Mouse (Mus musculus) small intestine, adult 2 months (tissue): ENCODE results near the gene Ikbip. TPM values are rescaled to one million over a fixed set of nuclear protein-coding genes. Genes with fewer than 3 reads are reported as not detected.

Experiments
- H3K27ac ChIP-seq: fragments of 200-500 bp; 2 replicates; pipeline ENCODE4 v1.5.1; 2012; ENCODE audit warnings: low read depth, low read length, control low read depth, inconsistent platforms; ENCODE audit not compliant: insufficient read depth
- H3K27me3 ChIP-seq: fragments of 200-500 bp; 2 replicates; pipeline ENCODE4 v1.6.1; 2012; ENCODE audit warnings: mild to moderate bottlenecking, moderate library complexity, low read length, inconsistent platforms; ENCODE audit not compliant: control insufficient read depth, insufficient read depth
- H3K36me3 ChIP-seq: fragments of 200-500 bp; 2 replicates; pipeline ENCODE4 v1.6.1; 2012; ENCODE audit warnings: mild to moderate bottlenecking, low read length, control low read depth, inconsistent platforms; ENCODE audit not compliant: control insufficient read depth, insufficient read depth
- H3K4me1 ChIP-seq: fragments of 200-500 bp; 2 replicates; pipeline ENCODE4 v1.6.1; 2012; ENCODE audit warnings: low read length, inconsistent platforms, mixed read lengths; ENCODE audit not compliant: control insufficient read depth, insufficient read depth, insufficient read length
- H3K4me3 ChIP-seq: fragments of 200-500 bp; 2 replicates; pipeline ENCODE4 v1.5.1; 2012; ENCODE audit warnings: low read depth, mild to moderate bottlenecking, control low read depth, inconsistent platforms, low read length, moderate library complexity
- CTCF ChIP-seq: fragments of 200-500 bp; IDR thresholded peaks from 2 replicates; pipeline ENCODE4 v1.5.1; 2012; ENCODE audit warnings: low read depth, mild to moderate bottlenecking, control low read depth, inconsistent platforms, low read length, moderate library complexity, mixed read lengths; ENCODE audit not compliant: insufficient replicate concordance, insufficient read length; ENCODE audit errors: extremely low read depth
- POLR2A ChIP-seq: fragments of 200-500 bp; IDR thresholded peaks from 2 replicates; pipeline ENCODE4 v1.6.1; 2012; ENCODE audit warnings: low read depth, mild to moderate bottlenecking, control low read depth, inconsistent platforms, low read length, moderate library complexity
- WGBS: fragments of 180-500 bp; shearing (Covaris S2); methylation state at CpG from one replicate; pipeline ENCODE4 v1.1.7; 2018; 5-methylcytosine and 5-hydroxymethylcytosine counted together
- polyA plus RNA-seq: library from polyadenylated mRNA; depleted of rRNA; stranded (reverse); fragments of >200 nt; gene quantifications from 2 replicates; pipeline ENCODE4 v1.2.3, GENCODE M21; 2012; rRNA removed

Ikbip gene
- polyA plus RNA-seq, 1 experiment: 0.85 TPM

- peaks cover 7% of the 10 kb centered on the region; the same call in 1 of the 2 replicates for H3K36me3 ChIP-seq
- TF ChIP-seq CTCF (peak; percentile 7; the same call in 1 of the 2 replicates), POLR2A (no peak)
- H3K4me1 ChIP-seq: peaks cover 14% of the 10 kb centered on the region; the same call in 1 of the 2 replicates
- WGBS: 59% methylated on average over 10 of the region's 10 CpGs
- no peak overlapping the region for H3K27ac ChIP-seq
- H3K27me3 ChIP-seq: no peaks in the 10 kb centered on the region
- H3K4me3 ChIP-seq: no peak overlapping the region
These were observed 60.0 kb downstream of the Ikbip start for GRCm38 (mm10) chr10:91142654-91143191.

DNA sequence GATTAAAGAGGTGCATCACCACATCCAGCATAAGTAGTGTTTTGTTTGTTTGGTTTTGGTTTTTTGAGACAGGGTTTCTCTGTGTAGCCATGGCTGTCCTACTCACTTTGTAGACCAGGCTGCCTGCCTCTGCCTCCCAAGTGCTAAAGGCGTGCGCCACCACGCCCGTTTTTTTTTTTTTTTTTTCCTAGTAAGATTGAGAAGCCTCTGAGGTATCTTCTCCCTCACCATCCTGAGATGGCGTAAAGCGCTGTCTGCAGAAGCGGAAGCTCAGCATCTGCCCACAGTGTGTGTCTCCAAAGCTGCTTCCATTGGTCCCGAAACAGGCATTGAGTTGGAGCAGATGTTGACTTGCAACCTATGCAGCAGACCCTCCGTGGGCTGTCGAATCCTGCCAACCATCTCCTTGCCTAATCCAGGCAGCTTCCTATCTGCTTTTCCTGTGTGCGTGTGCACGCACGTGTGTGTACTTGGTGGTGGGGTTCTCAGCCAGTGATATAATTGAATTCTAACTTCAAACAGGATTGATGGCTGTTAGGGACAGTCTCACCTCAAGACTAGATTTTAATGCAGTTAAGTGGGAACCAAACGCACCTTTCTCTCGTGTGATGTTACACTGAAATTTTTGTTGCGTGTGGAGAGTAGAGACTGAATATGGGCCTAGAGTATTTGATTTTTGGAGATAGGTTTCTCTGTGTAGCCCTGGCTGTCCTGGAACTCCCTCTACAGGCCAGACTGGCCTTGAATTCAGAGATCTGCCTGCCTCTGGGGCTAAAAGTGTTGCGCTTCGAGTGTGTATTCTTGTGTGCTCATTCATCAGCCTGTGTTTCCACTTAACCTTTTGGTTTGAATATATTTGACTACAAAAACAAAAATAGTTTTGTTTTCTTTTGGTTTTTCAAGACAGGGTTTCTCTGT is 60.8 kb downstream of the Ikbip start:
- Histone ChIP-seq H3K4me3 (no peak overlapping the region), H3K27ac (no peak overlapping the region), H3K36me3 (peaks cover 10% of the 10 kb centered on the region), H3K4me1 (peaks cover 10% of the 10 kb centered on the region; the same call in 1 of the 2 replicates), H3K27me3 (no peaks in the 10 kb centered on the region)
- WGBS: 41% methylated on average over 18 of the region's 18 CpGs
- TF ChIP-seq CTCF (no peak), POLR2A (no peak)

GRCm38 (mm10) chr10:91145413-91145812 is 62.7 kb downstream of the Ikbip start:
- Histone ChIP-seq H3K27ac (no peak overlapping the region), H3K4me1 (peaks cover 5% of the 10 kb centered on the region; the same call in 1 of the 2 replicates), H3K4me3 (no peak overlapping the region), H3K27me3 (no peaks in the 10 kb centered on the region), H3K36me3 (peaks cover 27% of the 10 kb centered on the region)
- 95% methylated on average over 7 of the region's 7 CpGs for WGBS
- TF ChIP-seq POLR2A (no peak), CTCF (no peak)

Other genes with a start within 250 kb of the Ikbip start
- 8.4 and 13.1 TPM in 2 replicates for gene Apaf1, start 170 bp upstream of the Ikbip start, polyA plus RNA-seq
- 486 and 781 TPM in 2 replicates for gene Slc25a3, start 41.1 kb downstream of the Ikbip start, polyA plus RNA-seq
- gene Tmpo, start 98.4 kb downstream of the Ikbip start, polyA plus RNA-seq: 18.5 and 29.0 TPM in 2 replicates